Mouse (Mus musculus): ENCODE measurements around the gene Tubb2a. TPM values are rescaled to one million over a fixed set of nuclear protein-coding genes. Genes with fewer than 3 reads are reported as not detected.
A peak's percentile ranks its signal among the peaks of the same experiment; 100 is the strongest.

Tubb2a gene
- 100 to 1,000 TPM in 13 of 26 experiments, 10 to 100 TPM in 13; 16.0 to 287 (median 102) TPM for total RNA-seq (2018; cell fraction: chromatin; rRNA removed)
- 100 to 1,000 TPM; 194 to 451 (median 311) TPM for total RNA-seq (2018; cell fraction: cytosol; rRNA removed)
- 100 to 1,000 TPM in 22 of 26 experiments, 10 to 100 TPM in 4; 66.3 to 379 (median 177) TPM for total RNA-seq (2018; cell fraction: nucleus; rRNA removed)
- 162 to 260 TPM (median 170 TPM) in 3 replicates for polyA plus RNA-seq (2018)

GRCm38 (mm10) chr13:34077492-34078271, at the start of gene Tubb2a:
Gene Tubb2a, minus strand, starts transcription at chr13:34078007.
- WGBS (ENCODE audit: missing documents) = under 1% methylated on average over 45 of the region's 45 CpGs
- H3K36me3 ChIP-seq (ENCODE audit: inconsistent target) = peaks cover 19% of the 10 kb centered on the region; the same call in 1 of the 2 replicates
- H3K4me3 ChIP-seq (ENCODE audit: inconsistent target) = peak within 1 kb of the TSS; percentile 84
- H3K27ac ChIP-seq = peak within 1 kb of the TSS; percentile 82
- H3K79me2 ChIP-seq (ENCODE audit: inconsistent target) = peaks cover 25% of the 10 kb centered on the region

- WGBS (ENCODE audit: missing documents) = 96% methylated on average over 4 of the region's 4 CpGs
- Histone ChIP-seq H3K27ac (no peak overlapping the region), H3K4me3 (ENCODE audit: inconsistent target) (no peak overlapping the region), H3K36me3 (ENCODE audit: inconsistent target) (no peaks in the 10 kb centered on the region), H3K79me2 (ENCODE audit: inconsistent target) (no peaks in the 10 kb centered on the region)
Observed at GRCm38 (mm10) chr13:34125711-34126110, 47.9 kb upstream of the Tubb2a start.

- no peaks in the 10 kb centered on the region for H3K79me2 ChIP-seq (ENCODE audit: inconsistent target)
- no peaks in the 10 kb centered on the region for H3K36me3 ChIP-seq (ENCODE audit: inconsistent target)
- H3K4me3 ChIP-seq (ENCODE audit: inconsistent target) = no peak overlapping the region
- no peak overlapping the region for H3K27ac ChIP-seq
- 89% methylated on average over 2 of the region's 2 CpGs for WGBS (ENCODE audit: missing documents)
Observed at GRCm38 (mm10) chr13:34120536-34120935, 42.7 kb upstream of the Tubb2a start.

- 63% methylated on average over 4 of the region's 4 CpGs for WGBS (ENCODE audit: missing documents)
- no peaks in the 10 kb centered on the region for H3K79me2 ChIP-seq (ENCODE audit: inconsistent target)
- H3K27ac ChIP-seq = no peak overlapping the region
- no peak overlapping the region for H3K4me3 ChIP-seq (ENCODE audit: inconsistent target)
- no peaks in the 10 kb centered on the region for H3K36me3 ChIP-seq (ENCODE audit: inconsistent target)
Observed at GRCm38 (mm10) chr13:34119406-34119805, 41.6 kb upstream of the Tubb2a start.

- Histone ChIP-seq H3K36me3 (ENCODE audit: inconsistent target) (no peaks in the 10 kb centered on the region), H3K27ac (no peak overlapping the region), H3K4me3 (ENCODE audit: inconsistent target) (no peak overlapping the region), H3K79me2 (ENCODE audit: inconsistent target) (no peaks in the 10 kb centered on the region)
- WGBS (ENCODE audit: missing documents) = 96% methylated on average over 4 of the region's 4 CpGs
Observed at GRCm38 (mm10) chr13:34118816-34119215, 41.0 kb upstream of the Tubb2a start.

- no peak overlapping the region for H3K4me3 ChIP-seq (ENCODE audit: inconsistent target)
- WGBS (ENCODE audit: missing documents) = 90% methylated on average over 6 of the region's 6 CpGs
Observed at GRCm38 (mm10) chr13:34116508-34116907, 38.7 kb upstream of the Tubb2a start.

GRCm38 (mm10) chr13:34114654-34115053, 36.8 kb upstream of the Tubb2a start:
- 68% methylated on average over 4 of the region's 4 CpGs for WGBS (ENCODE audit: missing documents)
- no peaks in the 10 kb centered on the region for H3K79me2 ChIP-seq (ENCODE audit: inconsistent target)
- no peaks in the 10 kb centered on the region for H3K36me3 ChIP-seq (ENCODE audit: inconsistent target)
- no peak overlapping the region for H3K4me3 ChIP-seq (ENCODE audit: inconsistent target)
- no peak overlapping the region for H3K27ac ChIP-seq

More at GRCm38 (mm10) chr13:34116508-34116907, 38.7 kb upstream of the Tubb2a start:
- Histone ChIP-seq H3K27ac (no peak overlapping the region), H3K79me2 (ENCODE audit: inconsistent target) (no peaks in the 10 kb centered on the region), H3K36me3 (ENCODE audit: inconsistent target) (no peaks in the 10 kb centered on the region)

GRCm38 (mm10) chr13:34113086-34113485, 35.3 kb upstream of the Tubb2a start:
- H3K4me3 ChIP-seq (ENCODE audit: inconsistent target) = no peak overlapping the region
- H3K36me3 ChIP-seq (ENCODE audit: inconsistent target) = no peaks in the 10 kb centered on the region
- no peak overlapping the region for H3K27ac ChIP-seq
- 96% methylated on average over 3 of the region's 3 CpGs for WGBS (ENCODE audit: missing documents)
- H3K79me2 ChIP-seq (ENCODE audit: inconsistent target) = no peaks in the 10 kb centered on the region

GRCm38 (mm10) chr13:34112369-34113081, 34.7 kb upstream of the Tubb2a start:
- H3K36me3 ChIP-seq (ENCODE audit: inconsistent target) = no peaks in the 10 kb centered on the region
- no peaks in the 10 kb centered on the region for H3K79me2 ChIP-seq (ENCODE audit: inconsistent target)
- no peak overlapping the region for H3K27ac ChIP-seq
- H3K4me3 ChIP-seq (ENCODE audit: inconsistent target) = no peak overlapping the region
- 74% methylated on average over 5 of the region's 5 CpGs for WGBS (ENCODE audit: missing documents)

GRCm38 (mm10) chr13:34111878-34112277, 34.1 kb upstream of the Tubb2a start:
- Histone ChIP-seq H3K4me3 (ENCODE audit: inconsistent target) (no peak overlapping the region), H3K79me2 (ENCODE audit: inconsistent target) (no peaks in the 10 kb centered on the region), H3K36me3 (ENCODE audit: inconsistent target) (no peaks in the 10 kb centered on the region), H3K27ac (no peak overlapping the region)
- 88% methylated on average over 3 of the region's 3 CpGs for WGBS (ENCODE audit: missing documents)

GRCm38 (mm10) chr13:34111019-34111418, 33.2 kb upstream of the Tubb2a start:
- H3K27ac ChIP-seq = no peak overlapping the region
- 90% methylated on average over 5 of the region's 5 CpGs for WGBS (ENCODE audit: missing documents)
- H3K36me3 ChIP-seq (ENCODE audit: inconsistent target) = no peaks in the 10 kb centered on the region
- H3K4me3 ChIP-seq (ENCODE audit: inconsistent target) = no peak overlapping the region
- H3K79me2 ChIP-seq (ENCODE audit: inconsistent target) = no peaks in the 10 kb centered on the region

GRCm38 (mm10) chr13:34109677-34110058, 31.9 kb upstream of the Tubb2a start:
- H3K27ac ChIP-seq = no peak overlapping the region
- no peak overlapping the region for H3K4me3 ChIP-seq (ENCODE audit: inconsistent target)
- H3K79me2 ChIP-seq (ENCODE audit: inconsistent target) = no peaks in the 10 kb centered on the region
- WGBS (ENCODE audit: missing documents) = 64% methylated on average over 4 of the region's 4 CpGs
- H3K36me3 ChIP-seq (ENCODE audit: inconsistent target) = no peaks in the 10 kb centered on the region

GRCm38 (mm10) chr13:34109035-34109676, 31.3 kb upstream of the Tubb2a start:
- Histone ChIP-seq H3K4me3 (ENCODE audit: inconsistent target) (no peak overlapping the region), H3K79me2 (ENCODE audit: inconsistent target) (no peaks in the 10 kb centered on the region), H3K36me3 (ENCODE audit: inconsistent target) (no peaks in the 10 kb centered on the region), H3K27ac (no peak overlapping the region)
- 90% methylated on average over 4 of the region's 4 CpGs for WGBS (ENCODE audit: missing documents)

GRCm38 (mm10) chr13:34106999-34107398, 29.2 kb upstream of the Tubb2a start:
- Histone ChIP-seq H3K36me3 (ENCODE audit: inconsistent target) (no peaks in the 10 kb centered on the region), H3K79me2 (ENCODE audit: inconsistent target) (no peaks in the 10 kb centered on the region), H3K4me3 (ENCODE audit: inconsistent target) (no peak overlapping the region), H3K27ac (peak overlapping the region; percentile 35)
- 91% methylated on average over 1 of the region's 1 CpGs for WGBS (ENCODE audit: missing documents)

Data from macrophage (primary cell).